Mouse (Mus musculus): ENCODE data around the gene Xpnpep1. TPM values are rescaled to one million over a fixed set of nuclear protein-coding genes. Genes with fewer than 3 reads are reported as not detected.
A peak's percentile ranks its signal among the peaks of the same experiment; 100 is the strongest.

The Xpnpep1 gene
- polyA plus RNA-seq, 1 experiment from 2014 or later, result 132 TPM

- Histone ChIP-seq H3K9ac (no peak overlapping the region; the same call in 1 of the 2 replicates), H3K27me3 (no peaks in the 10 kb centered on the region), H3K9me3 (no peaks in the 10 kb centered on the region), H3K4me3 (no peak overlapping the region), H3K36me3 (peaks cover 91% of the 10 kb centered on the region), H3K4me2 (no peak overlapping the region), H3K27ac (no peak overlapping the region), H3K4me1 (replicated peaks) (0 out of 2 replicates have a peak, but pooled peaks cover 4% of the 10 kb centered on the region)
- ATAC-seq (ENCODE audit: low FRiP score), result no peak
- 97% methylated on average over 22 of the region's 22 CpGs for WGBS
Measured at GRCm38 (mm10) chr19:53003554-53004365, 36.3 kb downstream of the Xpnpep1 start.

GRCm38 (mm10) chr19:53002166-53003095 lies 37.6 kb downstream of the Xpnpep1 start:
- 94% methylated on average over 23 of the region's 23 CpGs for WGBS
- no peaks in the 10 kb centered on the region for H3K9me3 ChIP-seq

GRCm38 (mm10) chr19:52992880-52993440 lies 47.1 kb downstream of the Xpnpep1 start:
- ATAC-seq (ENCODE audit: low FRiP score), result peak; percentile 80
- Histone ChIP-seq H3K4me3 (no peak overlapping the region), H3K27me3 (no peaks in the 10 kb centered on the region), H3K36me3 (peaks cover 62% of the 10 kb centered on the region), H3K9me3 (no peaks in the 10 kb centered on the region), H3K4me2 (no peak overlapping the region), H3K9ac (no peak overlapping the region), H3K27ac (no peak overlapping the region), H3K4me1 (replicated peaks) (no peaks in the 10 kb centered on the region)
- 67% methylated on average over 11 of the region's 11 CpGs for WGBS

More at GRCm38 (mm10) chr19:53002166-53003095, 37.6 kb downstream of the Xpnpep1 start:
- ATAC-seq (ENCODE audit: low FRiP score), result no peak
- Histone ChIP-seq H3K4me1 (replicated peaks) (no peaks in the 10 kb centered on the region), H3K27ac (no peak overlapping the region), H3K4me2 (no peak overlapping the region), H3K36me3 (peaks cover 97% of the 10 kb centered on the region), H3K4me3 (no peak overlapping the region), H3K9ac (no peak overlapping the region), H3K27me3 (no peaks in the 10 kb centered on the region)

DNA sequence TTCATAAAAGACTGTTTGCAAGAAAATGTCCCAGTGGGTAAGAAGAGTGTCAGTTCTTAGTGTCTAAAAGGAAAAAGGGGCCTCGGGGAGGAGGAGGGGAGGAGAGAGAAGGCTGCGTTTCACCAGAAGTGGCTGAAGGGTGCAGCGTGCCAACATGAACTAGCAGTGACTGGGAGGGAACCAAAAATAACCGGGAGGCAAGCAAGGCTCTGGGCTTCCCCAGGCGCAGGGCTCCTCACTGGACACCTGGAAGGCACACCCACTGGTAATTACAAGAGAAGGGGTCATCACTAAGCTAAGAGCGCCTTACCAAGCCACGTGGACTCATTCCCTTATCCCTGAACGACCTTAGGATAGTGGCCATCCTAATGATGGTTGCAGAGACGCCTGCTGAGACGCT lies 48.1 kb downstream of the Xpnpep1 start:
- no peak overlapping the region for H3K27ac ChIP-seq
- no peak overlapping the region for H3K4me2 ChIP-seq
- H3K9me3 ChIP-seq, result no peaks in the 10 kb centered on the region
- H3K4me1 ChIP-seq (replicated peaks), result no peaks in the 10 kb centered on the region
- no peak overlapping the region for H3K9ac ChIP-seq
- ATAC-seq (ENCODE audit: low FRiP score), result no peak
- 90% methylated on average over 10 of the region's 10 CpGs for WGBS
- peaks cover 52% of the 10 kb centered on the region for H3K36me3 ChIP-seq
- H3K27me3 ChIP-seq, result no peaks in the 10 kb centered on the region
- H3K4me3 ChIP-seq, result no peak overlapping the region

DNA sequence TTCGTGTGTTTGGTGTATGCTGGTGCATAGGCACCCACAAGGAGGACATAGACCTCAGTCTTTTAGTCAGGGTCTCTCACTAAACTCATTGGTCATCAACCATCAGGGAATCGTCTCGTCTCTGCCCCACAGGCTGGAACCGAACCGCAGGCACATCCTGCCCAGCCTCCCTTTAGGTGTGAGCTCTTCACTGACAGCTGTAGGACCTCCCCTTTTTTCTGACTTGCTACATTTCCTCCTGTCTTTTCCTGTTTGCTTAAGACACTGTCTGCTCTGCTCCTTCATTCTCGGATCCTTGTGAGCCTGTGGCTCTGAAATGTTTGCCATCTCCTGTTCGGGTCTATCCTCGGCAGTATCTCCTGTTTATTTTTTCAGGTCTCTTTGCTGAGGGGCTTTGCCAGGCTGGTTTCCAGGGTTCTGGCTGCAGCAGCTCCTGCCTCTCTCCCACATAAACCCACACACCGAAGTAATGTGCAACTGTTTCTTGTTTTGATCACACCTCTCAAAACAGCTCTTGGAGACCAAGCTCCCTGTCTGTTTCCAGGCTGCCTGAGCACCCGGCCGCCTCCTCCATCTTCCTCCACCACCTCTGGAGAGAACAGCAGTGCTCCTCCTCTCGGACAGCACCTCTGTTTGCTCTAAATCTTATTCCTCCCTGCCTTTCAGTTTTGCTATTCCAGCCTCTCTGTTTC lies 60.8 kb downstream of the Xpnpep1 start:
- 87% methylated on average over 12 of the region's 12 CpGs for WGBS
- H3K4me2 ChIP-seq, result no peak overlapping the region

DNA sequence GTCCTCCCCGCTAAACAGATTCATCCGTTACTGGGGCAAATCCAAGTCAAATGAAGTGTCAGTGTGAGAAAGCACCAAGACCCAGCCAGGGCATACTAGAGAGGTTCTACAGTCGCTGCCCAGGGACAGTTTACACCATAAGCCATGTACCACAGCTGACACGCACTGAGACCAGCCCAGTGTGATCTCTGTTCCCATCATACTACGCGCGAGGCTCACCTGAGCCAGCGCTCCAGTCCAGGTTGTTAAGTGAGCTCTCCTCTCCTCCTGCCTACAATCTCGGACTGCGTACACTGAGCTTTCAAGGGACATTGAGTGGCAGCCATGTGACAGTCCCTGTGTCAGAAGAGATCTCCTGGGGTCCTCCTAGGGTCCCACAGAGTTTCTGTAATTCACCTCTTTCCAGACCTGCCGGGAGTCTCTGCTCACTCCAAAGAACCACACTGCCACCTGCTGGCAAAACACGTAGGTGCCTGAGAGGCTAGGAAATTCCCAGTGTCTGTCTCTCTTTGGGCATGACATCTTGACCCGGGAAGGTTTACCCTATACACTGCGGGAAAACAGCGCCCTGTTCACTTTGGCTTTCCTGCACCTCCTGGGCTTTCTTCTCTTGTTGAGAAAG lies 64.3 kb downstream of the Xpnpep1 start:
- Histone ChIP-seq H3K9ac (no peak overlapping the region), H3K9me3 (no peaks in the 10 kb centered on the region), H3K4me1 (replicated peaks) (peaks cover 8% of the 10 kb centered on the region), H3K27me3 (no peaks in the 10 kb centered on the region), H3K36me3 (no peaks in the 10 kb centered on the region), H3K4me3 (no peak overlapping the region), H3K27ac (no peak overlapping the region), H3K4me2 (no peak overlapping the region)
- 48% methylated on average over 15 of the region's 15 CpGs for WGBS
- ATAC-seq (ENCODE audit: low FRiP score), result peak; percentile 65

More for the DNA sequence above, 60.8 kb downstream of the Xpnpep1 start:
- Histone ChIP-seq H3K36me3 (no peaks in the 10 kb centered on the region), H3K27me3 (no peaks in the 10 kb centered on the region), H3K4me1 (replicated peaks) (peaks cover 8% of the 10 kb centered on the region), H3K9me3 (no peaks in the 10 kb centered on the region), H3K27ac (no peak overlapping the region), H3K4me3 (no peak overlapping the region), H3K9ac (no peak overlapping the region)
- ATAC-seq (ENCODE audit: low FRiP score), result no peak

DNA sequence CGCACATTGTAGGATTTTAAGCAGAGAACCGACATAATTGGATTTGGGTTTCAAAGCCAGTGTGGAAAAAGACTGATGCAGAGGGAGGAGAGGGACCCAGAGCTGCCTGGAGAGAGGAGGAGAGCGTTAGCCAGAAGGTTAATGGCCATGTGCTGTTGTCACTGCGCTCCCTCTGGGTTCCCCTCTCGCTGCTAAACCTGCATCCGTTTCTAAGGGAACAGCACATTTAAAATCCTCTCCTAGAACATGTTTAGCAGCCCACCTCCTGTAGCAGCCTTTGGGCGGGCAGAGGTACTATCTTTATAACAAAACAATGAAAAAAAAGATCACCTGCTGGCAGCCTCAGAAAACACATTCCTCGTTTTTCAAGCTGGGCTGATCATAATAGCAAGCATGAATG lies 73.7 kb downstream of the Xpnpep1 start:
- H3K27ac ChIP-seq, result no peak overlapping the region
- no peak overlapping the region for H3K4me3 ChIP-seq
- WGBS, result 33% methylated on average over 8 of the region's 8 CpGs
- ATAC-seq (ENCODE audit: low FRiP score), result no peak
- no peaks in the 10 kb centered on the region for H3K36me3 ChIP-seq
- H3K9me3 ChIP-seq, result no peaks in the 10 kb centered on the region
- H3K27me3 ChIP-seq, result no peaks in the 10 kb centered on the region
- H3K4me2 ChIP-seq, result no peak overlapping the region
- no peaks in the 10 kb centered on the region for H3K4me1 ChIP-seq (replicated peaks)
- no peak overlapping the region for H3K9ac ChIP-seq

DNA sequence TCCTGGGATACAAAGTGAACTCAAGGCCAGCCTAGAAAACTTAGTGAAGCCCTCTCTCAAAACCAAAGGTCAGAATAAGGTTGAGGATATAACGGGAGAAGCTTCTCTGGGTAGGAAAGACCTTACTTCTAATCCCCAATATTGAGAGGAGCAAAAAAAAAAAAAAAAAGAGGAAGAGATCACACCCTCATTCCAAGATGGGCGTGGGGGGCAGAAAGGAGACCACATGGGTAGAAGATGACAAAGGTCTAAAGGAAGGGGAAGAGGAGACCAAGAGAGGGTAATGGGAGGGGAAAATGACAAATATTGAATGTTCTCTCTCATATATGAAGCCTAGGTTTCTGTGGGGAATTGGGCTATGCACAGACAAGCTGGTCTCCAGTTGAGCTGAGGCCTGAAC lies 77.3 kb downstream of the Xpnpep1 start:
- no peak overlapping the region for H3K27ac ChIP-seq
- WGBS, result 96% methylated on average over 2 of the region's 2 CpGs
- no peaks in the 10 kb centered on the region for H3K27me3 ChIP-seq
- H3K9me3 ChIP-seq, result no peaks in the 10 kb centered on the region
- no peak overlapping the region for H3K4me3 ChIP-seq
- H3K9ac ChIP-seq, result no peak overlapping the region
- no peaks in the 10 kb centered on the region for H3K4me1 ChIP-seq (replicated peaks)
- H3K4me2 ChIP-seq, result no peak overlapping the region
- ATAC-seq (ENCODE audit: low FRiP score), result no peak
- H3K36me3 ChIP-seq, result no peaks in the 10 kb centered on the region

DNA sequence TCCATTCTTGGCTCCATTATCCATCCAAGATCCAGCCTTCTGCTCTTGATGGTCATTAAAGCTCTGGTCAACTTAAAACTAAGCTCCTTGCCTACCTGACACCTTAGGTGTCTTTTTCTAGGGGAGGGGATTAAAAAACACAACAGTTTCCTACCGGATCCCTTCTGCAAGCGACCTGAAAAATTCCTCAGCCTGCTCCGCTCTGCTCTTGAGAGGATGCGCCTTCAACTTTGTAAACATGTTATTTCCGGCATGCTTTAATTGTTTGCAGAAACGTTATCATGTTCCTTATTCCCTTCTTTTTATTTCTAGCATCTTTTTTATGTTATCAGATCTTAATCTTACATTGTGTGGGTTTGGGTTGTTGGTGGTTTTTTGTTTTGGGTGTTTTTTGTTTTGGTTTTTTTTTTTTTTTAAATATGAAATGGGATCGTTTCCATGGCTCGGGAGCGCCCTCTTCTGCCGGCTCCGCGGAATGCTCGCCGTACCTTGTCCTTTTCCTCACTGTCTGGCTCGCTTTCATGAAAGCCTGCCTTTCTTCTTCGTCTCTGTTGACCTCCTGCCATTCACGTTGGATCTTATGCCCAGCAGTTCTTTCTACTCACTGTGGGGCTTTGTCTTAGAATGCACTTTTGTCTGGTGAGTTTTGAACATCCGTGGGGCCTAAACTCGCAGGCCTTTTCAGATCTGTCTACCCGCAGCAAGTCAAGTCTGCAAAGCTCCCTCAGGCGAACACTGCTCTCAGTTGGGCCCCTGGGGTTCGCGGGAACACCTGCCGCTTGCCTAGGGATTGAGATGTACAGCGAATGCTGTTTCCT lies 117.1 kb downstream of the Xpnpep1 start:
- ATAC-seq (ENCODE audit: low FRiP score), result 0 out of 2 replicates have a peak, but pooled peaks have one; percentile 54
- Histone ChIP-seq H3K4me1 (replicated peaks) (peaks cover 10% of the 10 kb centered on the region), H3K9ac (peak overlapping the region; percentile 4; the same call in 1 of the 2 replicates), H3K36me3 (no peaks in the 10 kb centered on the region), H3K27ac (0 out of 2 replicates have a peak overlapping the region, but pooled peaks have one; percentile 18), H3K4me3 (peak overlapping the region; percentile 21), H3K9me3 (peaks cover 7% of the 10 kb centered on the region; the same call in 1 of the 2 replicates), H3K4me2 (peak overlapping the region; percentile 47), H3K27me3 (no peaks in the 10 kb centered on the region)
- WGBS, result 12% methylated on average over 25 of the region's 25 CpGs

- Histone ChIP-seq H3K36me3 (no peaks in the 10 kb centered on the region), H3K27me3 (no peaks in the 10 kb centered on the region), H3K9me3 (no peaks in the 10 kb centered on the region), H3K4me3 (no peak overlapping the region), H3K9ac (no peak overlapping the region), H3K27ac (no peak overlapping the region), H3K4me2 (no peak overlapping the region), H3K4me1 (replicated peaks) (no peaks in the 10 kb centered on the region)
- 40% methylated on average over 2 of the region's 2 CpGs for WGBS
- ATAC-seq (ENCODE audit: low FRiP score), result no peak
Measured at GRCm38 (mm10) chr19:52904182-52904581, 135.8 kb downstream of the Xpnpep1 start.
